Mouse (Mus musculus) thymus, adult 2 months (tissue): Measurements from ENCODE around the gene Ddi1.

Source experiments
- CTCF ChIP-seq: fragments of 200-500 bp; IDR thresholded peaks from 2 replicates; pipeline ENCODE4 v1.5.1; 2012; ENCODE audit warnings: mild to moderate bottlenecking, control low read depth, low read length, moderate library complexity, borderline replicate concordance; ENCODE audit not compliant: control insufficient read depth, poor library complexity, insufficient read depth; ENCODE audit errors: extremely low read depth
- POLR2A ChIP-seq: fragments of 200-500 bp; IDR thresholded peaks from 2 replicates; pipeline ENCODE4 v1.6.1; 2012; ENCODE audit warnings: mild to moderate bottlenecking, low read length, control low read depth, moderate library complexity; ENCODE audit not compliant: control insufficient read depth, poor library complexity, insufficient read depth; ENCODE audit errors: extremely low read depth

- no peak for TF ChIP-seq POLR2A
- TF ChIP-seq CTCF, result no peak
Observed at GRCm38 (mm10) chr9:6298547-6298946, 28.9 kb upstream of the Ddi1 start.
